Mouse (Mus musculus): ENCODE data around the gene Defb20. TPM values are rescaled to one million over a fixed set of nuclear protein-coding genes. Genes with fewer than 3 reads are reported as not detected.
"Not testable (repeated sequence)": the region's sequence is repeated elsewhere in the genome, so short reads cannot be mapped to it uniquely, and the experiment has no call there.

Gene Defb20
- not detected for total RNA-seq (2021)
- long read RNA-seq, experiment 1, result 0 reads
- long read RNA-seq, experiment 2, result 0 reads

- DNase-seq (ENCODE audit: low spot score in 2 of 2), result no peak
Measured at GRCm38 (mm10) chr2:152476763-152477162, at the start of gene Defb20. Defb20 (plus strand) TSS chr2:152477063.

GRCm38 (mm10) chr2:152427493-152427892, 49.4 kb upstream of the Defb20 start:
- no peak for DNase-seq (ENCODE audit: low spot score in 2 of 2)

GRCm38 (mm10) chr2:152428481-152428880, 48.4 kb upstream of the Defb20 start:
- not testable (repeated sequence) for DNase-seq (ENCODE audit: low spot score in 2 of 2)

- no peak for DNase-seq (ENCODE audit: low spot score in 2 of 2)
Measured at GRCm38 (mm10) chr2:152436405-152436901, 40.4 kb upstream of the Defb20 start.

- peak; percentile 87 to 89 for DNase-seq (ENCODE audit: low spot score in 2 of 2)
Measured at GRCm38 (mm10) chr2:152436983-152437860, 39.6 kb upstream of the Defb20 start.

- DNase-seq (ENCODE audit: low spot score in 2 of 2), result no peak
Measured at GRCm38 (mm10) chr2:152438963-152439362, 37.9 kb upstream of the Defb20 start.

GRCm38 (mm10) chr2:152439833-152440232, 37.0 kb upstream of the Defb20 start:
- DNase-seq (ENCODE audit: low spot score in 2 of 2), result no peak

- DNase-seq (ENCODE audit: low spot score in 2 of 2), result no peak
Measured at GRCm38 (mm10) chr2:152442322-152442721, 34.5 kb upstream of the Defb20 start.

- no peak for DNase-seq (ENCODE audit: low spot score in 2 of 2)
Measured at GRCm38 (mm10) chr2:152443281-152443680, 33.6 kb upstream of the Defb20 start.

GRCm38 (mm10) chr2:152446642-152447041, 30.2 kb upstream of the Defb20 start:
- no peak for DNase-seq (ENCODE audit: low spot score in 2 of 2)

- DNase-seq (ENCODE audit: low spot score in 2 of 2), result no peak
Measured at GRCm38 (mm10) chr2:152447461-152447860, 29.4 kb upstream of the Defb20 start.

- DNase-seq (ENCODE audit: low spot score in 2 of 2), result peak; percentile 53 to 63
Measured at GRCm38 (mm10) chr2:152450241-152450640, 26.6 kb upstream of the Defb20 start.

GRCm38 (mm10) chr2:152452101-152452781, 24.6 kb upstream of the Defb20 start:
- no peak for DNase-seq (ENCODE audit: low spot score in 2 of 2)

GRCm38 (mm10) chr2:152459241-152459640, 17.6 kb upstream of the Defb20 start:
- no peak for DNase-seq (ENCODE audit: low spot score in 2 of 2)

GRCm38 (mm10) chr2:152464570-152465150, 12.2 kb upstream of the Defb20 start, which contains the start of gene Defb23:
Defb23 (minus strand) TSS chr2:152464620.
- no peak for DNase-seq (ENCODE audit: low spot score in 2 of 2)

GRCm38 (mm10) chr2:152470973-152471372, 5.9 kb upstream of the Defb20 start:
- DNase-seq (ENCODE audit: low spot score in 2 of 2), result peak; percentile 27 to 30

GRCm38 (mm10) chr2:152472434-152472833, 4.4 kb upstream of the Defb20 start:
- no peak for DNase-seq (ENCODE audit: low spot score in 2 of 2)

GRCm38 (mm10) chr2:152480881-152481280, 4.0 kb downstream of the Defb20 start:
- no peak for DNase-seq (ENCODE audit: low spot score in 2 of 2)

- DNase-seq (ENCODE audit: low spot score in 2 of 2), result no peak
Measured at GRCm38 (mm10) chr2:152481726-152482125, 4.9 kb downstream of the Defb20 start.

- DNase-seq (ENCODE audit: low spot score in 2 of 2), result no peak
Measured at GRCm38 (mm10) chr2:152487024-152487423, 10.2 kb downstream of the Defb20 start.

- DNase-seq (ENCODE audit: low spot score in 2 of 2), result no peak
Measured at GRCm38 (mm10) chr2:152490038-152490437, 13.2 kb downstream of the Defb20 start, which contains the start of gene Defb22. Defb22 (minus strand) TSS chr2:152490138.
